Comparison of ENCODE assay signal across 23 mouse cellular contexts in genomic region chr4:62431522-62431921, GRCm38 (mm10). TPM values are rescaled to one million over a fixed set of nuclear protein-coding genes. Genes with fewer than 3 reads are reported as not detected.
DNase-seq lines count a peak whose midpoint lies in the region; ATAC-seq and TF ChIP-seq lines count a peak whose summit lies in the region.
"Had no signal": no experiment of that assay in that cellular context is flagged by ENCODE, and none has a peak within 500 bp of the region (broad histone marks: within the 10 kb centered on the region; RNA-seq: fewer than 3 reads in every experiment).

No protein-coding gene starts in this region.

- DNase-seq in A20 (ENCODE audit: low read depth, low spot score): peak; percentile 21
- no peak for DNase-seq in ES-E14 (ENCODE audit: low read depth, low spot score)
- no peak for DNase-seq in kidney, postnatal 4 days
- DNase-seq in thymus, postnatal 25 days: no peak
- DNase-seq in layer of hippocampus, postnatal 25 days (ENCODE audit: extremely low spot score in 1 of 2, low spot score in 1 of 2): no peak
- DNase-seq: cerebellum, adult 18-20 months; cerebellum, postnatal 36 days; gastrocnemius, postnatal 10 days; heart, adult 18-20 months; lung, embryonic 14.5 days; lung, postnatal 4 days; midbrain, embryonic 14.5 days; spleen, adult 18-20 months had no signal

- H3K27ac ChIP-seq in ES-E14 (ENCODE audit: insufficient read depth, low read depth, low read length, poor library complexity, severe bottlenecking): no peak overlapping the region
- peak overlapping the region; percentile 52 for H3K27ac ChIP-seq in liver, embryonic 16.5 days (ENCODE audit: low read length)
- H3K27ac ChIP-seq: hindbrain, embryonic 13.5 days; kidney, embryonic 15.5 days; stomach, embryonic 15.5 days had no signal

- no peak overlapping the region for H3K4me2 ChIP-seq in liver, embryonic 16.5 days (ENCODE audit: low read depth, low read length)
- H3K4me2 ChIP-seq: hindbrain, embryonic 13.5 days; kidney, embryonic 15.5 days; lung, embryonic 14.5 days; stomach, embryonic 15.5 days had no signal

- WGBS in liver, embryonic 16.5 days (ENCODE audit: insufficient replicate concordance): 30% methylated on average over 4 of the region's 4 CpGs

- no peak overlapping the region for H3K4me3 ChIP-seq in ES-E14 (ENCODE audit: insufficient read depth in 1 of 2, low read depth in 1 of 2, low read length in 2 of 2, poor library complexity in 1 of 2, severe bottlenecking in 1 of 2)
- H3K4me3 ChIP-seq in liver, embryonic 16.5 days (ENCODE audit: low read depth, low read length): no peak overlapping the region
- H3K4me3 ChIP-seq: hindbrain, embryonic 13.5 days; kidney, embryonic 15.5 days; stomach, embryonic 15.5 days had no signal

- H3K4me1 ChIP-seq in ES-E14 (ENCODE audit: control insufficient read depth in 2 of 2, insufficient read depth in 2 of 2, low read length in 2 of 2, poor library complexity in 1 of 2): peaks cover 0 to 2% of the 10 kb centered on the region in 2 experiments; a peak in 1 of 4 replicates
- peaks cover 13% of the 10 kb centered on the region for H3K4me1 ChIP-seq in liver, embryonic 16.5 days (ENCODE audit: control insufficient read depth, low read depth, low read length)
- H3K4me1 ChIP-seq: hindbrain, embryonic 13.5 days; kidney, embryonic 15.5 days; stomach, embryonic 15.5 days had no signal

- H3K27me3 ChIP-seq in liver, embryonic 16.5 days (ENCODE audit: control insufficient read depth, insufficient read depth, low read depth, low read length): no peaks in the 10 kb centered on the region
- H3K27me3 ChIP-seq: hindbrain, embryonic 13.5 days; kidney, embryonic 15.5 days; stomach, embryonic 15.5 days had no signal

- H3K9ac ChIP-seq in ES-E14 (ENCODE audit: insufficient read depth, low read depth, low read length, poor library complexity, severe bottlenecking): no peak overlapping the region
- H3K9ac ChIP-seq in liver, embryonic 16.5 days (ENCODE audit: low read depth, low read length): no peak overlapping the region
- H3K9ac ChIP-seq: hindbrain, embryonic 13.5 days; kidney, embryonic 15.5 days; lung, embryonic 14.5 days; stomach, embryonic 15.5 days had no signal

- in situ Hi-C loops in ES-E14 (cut with MboI; ENCODE audit: low sequenced_read_pairs in 2 of 2, unreplicated experiment in 2 of 2): no loop called here

- ATAC-seq in erythroblast, adult 5-6 weeks (replicated peaks; ENCODE audit: low FRiP score, poor library complexity, severe bottlenecking): peak; percentile 86
- ATAC-seq in liver, embryonic 16.5 days (ENCODE audit: low read depth): peak; percentile 80

- H3K9me3 ChIP-seq in ES-E14 (ENCODE audit: control insufficient read depth, insufficient read depth, low read depth, low read length): no peaks in the 10 kb centered on the region
- no peaks in the 10 kb centered on the region for H3K9me3 ChIP-seq in liver, embryonic 16.5 days (replicated peaks; ENCODE audit: control insufficient read depth, low read length)
- H3K9me3 ChIP-seq: hindbrain, embryonic 13.5 days; kidney, embryonic 15.5 days; stomach, embryonic 15.5 days had no signal

- H3K36me3 ChIP-seq in ES-E14 (ENCODE audit: control insufficient read depth, insufficient read depth, low read length, poor library complexity, severe bottlenecking): no peaks in the 10 kb centered on the region
- H3K36me3 ChIP-seq in liver, embryonic 16.5 days (ENCODE audit: control insufficient read depth, insufficient read depth): no peaks in the 10 kb centered on the region
- H3K36me3 ChIP-seq: kidney, embryonic 15.5 days; stomach, embryonic 15.5 days had no signal

TF ChIP-seq in ES-E14, 5 proteins besides CTCF, POLR2A, EP300 and RAD21:
- peak; percentile 89 for TF ChIP-seq MAFK (IDR thresholded peaks at IDR 0.05; ENCODE audit: insufficient read depth, low read depth, low read length)
- no peak for TF ChIP-seq ZNF384 (IDR thresholded peaks at IDR 0.05; ENCODE audit: low read depth, low read length)
TF ChIP-seq in ES-E14: peak in this region for 1.

RNA-seq across cellular contexts. Expression of gene Rnf183, which starts 3.5 kb away (rescaled TPM):
- 0.89 TPM in 1 of 2 replicates, not detected in the other for total RNA-seq in ES-E14 (2012; rRNA removed)
- not detected in 2 replicates for total RNA-seq in erythroblast, adult 5-6 weeks (2015; ENCODE audit: low replicate concordance)
- total RNA-seq in erythroblast, adult 5-6 weeks (2017; ENCODE audit: low replicate concordance): not detected in 2 replicates
- polyA plus RNA-seq in liver, embryonic 16.5 days (2015; fragmentation: Nextera tagmentation; extraction: Ambion mirVana): not detected in 2 replicates
- total RNA-seq in layer of hippocampus, postnatal 25 days (2021): not detected
- total RNA-seq: gastrocnemius, postnatal 10 days; heart, adult 18-20 months; layer of hippocampus, adult 18-20 months; left cerebral cortex, adult 8-10 months had no signal
- polyA plus RNA-seq: embryonic facial prominence, embryonic 11.5 days; hindbrain, embryonic 13.5 days; intestine, embryonic 14.5 days; limb, embryonic 11.5 days; lung, embryonic 14.5 days; midbrain, embryonic 14.5 days; stomach, embryonic 15.5 days had no signal

RNA-seq across cellular contexts. Expression of gene Prpf4, which starts 22.9 kb away (rescaled TPM):
- 27.6 and 32.6 TPM in 2 replicates for total RNA-seq in ES-E14 (2012; rRNA removed)
- total RNA-seq in erythroblast, adult 5-6 weeks (2015; ENCODE audit: low replicate concordance): 1.3 and 2.7 TPM in 2 replicates
- 7.0 and 12.5 TPM in 2 replicates for total RNA-seq in erythroblast, adult 5-6 weeks (2017; ENCODE audit: low replicate concordance)
- polyA plus RNA-seq in liver, embryonic 16.5 days (2015; fragmentation: Nextera tagmentation; extraction: Ambion mirVana): 8.4 and 9.8 TPM in 2 replicates
- total RNA-seq in layer of hippocampus, postnatal 25 days (2021): 10 to 100 TPM; 12.4 to 12.6 TPM

RNA-seq across cellular contexts. Expression of gene Cdc26, which starts 23.1 kb away (rescaled TPM):
- total RNA-seq in ES-E14 (2012; rRNA removed): 39.0 and 69.1 TPM in 2 replicates
- 33.4 and 49.1 TPM in 2 replicates for total RNA-seq in erythroblast, adult 5-6 weeks (2015; ENCODE audit: low replicate concordance)
- total RNA-seq in erythroblast, adult 5-6 weeks (2017; ENCODE audit: low replicate concordance): 30.9 and 33.0 TPM in 2 replicates
- polyA plus RNA-seq in liver, embryonic 16.5 days (2015; fragmentation: Nextera tagmentation; extraction: Ambion mirVana): 52.4 and 55.5 TPM in 2 replicates
- 10 to 100 TPM; 43.0 to 51.1 TPM for total RNA-seq in layer of hippocampus, postnatal 25 days (2021)

RNA-seq across cellular contexts. Expression of gene Wdr31, which starts 39.2 kb away (rescaled TPM):
- 9.3 and 20.1 TPM in 2 replicates for total RNA-seq in ES-E14 (2012; rRNA removed)
- total RNA-seq in erythroblast, adult 5-6 weeks (2015; ENCODE audit: low replicate concordance): 0.63 TPM in 1 of 2 replicates, not detected in the other
- total RNA-seq in erythroblast, adult 5-6 weeks (2017; ENCODE audit: low replicate concordance): 0.42 TPM in 1 of 2 replicates, not detected in the other
- 0.48 and 0.70 TPM in 2 replicates for polyA plus RNA-seq in liver, embryonic 16.5 days (2015; fragmentation: Nextera tagmentation; extraction: Ambion mirVana)
- 1 to 10 TPM; 6.7 to 8.5 TPM for total RNA-seq in layer of hippocampus, postnatal 25 days (2021)

RNA-seq across cellular contexts. Expression of gene Bspry, which starts 48.3 kb away (rescaled TPM):
- 8.9 and 12.9 TPM in 2 replicates for total RNA-seq in ES-E14 (2012; rRNA removed)
- not detected in 2 replicates for total RNA-seq in erythroblast, adult 5-6 weeks (2015; ENCODE audit: low replicate concordance)
- total RNA-seq in erythroblast, adult 5-6 weeks (2017; ENCODE audit: low replicate concordance): not detected in 2 replicates
- 0.15 and 0.27 TPM in 2 replicates for polyA plus RNA-seq in liver, embryonic 16.5 days (2015; fragmentation: Nextera tagmentation; extraction: Ambion mirVana)
- under 1 TPM; 0.20 to 0.38 TPM for total RNA-seq in layer of hippocampus, postnatal 25 days (2021)
